Mouse (Mus musculus): ENCODE results near the gene Gm20388. TPM values are rescaled to one million over a fixed set of nuclear protein-coding genes. Genes with fewer than 3 reads are reported as not detected.

The Gm20388 gene
- total RNA-seq, 2 experiments from 2014 or later: 2.4 to 2.6 TPM

DNA sequence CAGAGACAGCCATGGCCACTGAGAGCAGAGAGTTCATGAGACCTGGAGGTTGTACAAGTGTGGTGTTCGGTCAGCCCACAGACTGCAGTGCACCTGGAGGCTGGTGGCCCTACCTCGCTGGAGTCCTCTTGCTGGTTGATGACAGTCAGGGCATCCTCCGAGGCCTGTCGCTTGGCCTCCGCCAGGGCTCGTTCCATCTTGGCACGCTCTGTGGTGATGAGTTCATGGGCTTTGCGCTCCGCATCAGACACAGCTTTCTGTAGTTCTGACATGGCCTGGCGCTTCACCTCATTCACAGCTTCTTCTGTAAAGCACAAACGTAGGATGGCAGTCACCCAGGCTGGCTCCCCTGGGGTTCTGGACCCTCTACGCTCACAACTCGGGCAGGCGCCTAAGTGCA, 2722.6 kb downstream of the Gm20388 start:
- intact Hi-C loops (cut with DNase I): no loop called here
- TF ChIP-seq CTCF (IDR thresholded peaks at IDR 0.05): no peak
- H3K4me3 ChIP-seq: no peak overlapping the region
- no peak overlapping the region for H3K27ac ChIP-seq
- no peak for DNase-seq (ENCODE audit: extremely low spot score in 1 of 2, low spot score in 2 of 2)

GRCm38 (mm10) chr8:122635878-122636802, 2725.5 kb downstream of the Gm20388 start:
- Histone ChIP-seq H3K4me3 (no peak overlapping the region), H3K27ac (no peak overlapping the region)
- no peak for DNase-seq (ENCODE audit: extremely low spot score in 1 of 2, low spot score in 2 of 2)
- intact Hi-C loops (cut with DNase I): no loop called here
- no peak for TF ChIP-seq CTCF (IDR thresholded peaks at IDR 0.05)

DNA sequence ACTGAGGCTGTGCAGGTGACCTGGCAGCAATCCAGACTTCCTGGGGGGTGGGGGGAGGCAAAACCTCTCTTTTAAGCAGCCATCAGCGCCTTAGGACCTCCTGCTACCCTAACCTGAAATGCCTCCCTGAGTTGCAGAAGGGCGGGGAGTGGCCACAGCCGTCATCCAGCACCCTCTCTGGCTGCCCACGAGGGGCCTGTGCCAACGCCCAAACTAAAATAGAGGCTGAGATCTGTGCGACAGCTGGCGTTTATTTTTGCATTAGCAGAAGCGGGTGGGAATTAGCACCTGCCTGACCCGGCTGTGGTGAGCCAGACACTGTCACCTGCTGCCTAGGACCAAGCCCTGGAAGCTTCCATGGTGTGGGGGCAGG, 2726.1 kb downstream of the Gm20388 start:
- Histone ChIP-seq H3K27ac (no peak overlapping the region), H3K4me3 (no peak overlapping the region)
- intact Hi-C loops (cut with DNase I): no loop called here
- TF ChIP-seq CTCF (IDR thresholded peaks at IDR 0.05): no peak
- peak; percentile 30 to 44 for DNase-seq (ENCODE audit: extremely low spot score in 1 of 2, low spot score in 2 of 2)

GRCm38 (mm10) chr8:122637230-122637629, 2726.6 kb downstream of the Gm20388 start:
- no peak for DNase-seq (ENCODE audit: extremely low spot score in 1 of 2, low spot score in 2 of 2)
- intact Hi-C loops (cut with DNase I): no loop called here
- Histone ChIP-seq H3K27ac (no peak overlapping the region), H3K4me3 (no peak overlapping the region)
- TF ChIP-seq CTCF (IDR thresholded peaks at IDR 0.05): no peak

- intact Hi-C loops (cut with DNase I): no loop called here
- no peak for DNase-seq (ENCODE audit: extremely low spot score in 1 of 2, low spot score in 2 of 2)
- no peak overlapping the region for H3K27ac ChIP-seq
- no peak for TF ChIP-seq CTCF (IDR thresholded peaks at IDR 0.05)
- H3K4me3 ChIP-seq: no peak overlapping the region
These were observed 2728.0 kb downstream of the Gm20388 start for GRCm38 (mm10) chr8:122638601-122639000.

GRCm38 (mm10) chr8:122639521-122640248, 2729.0 kb downstream of the Gm20388 start:
- Histone ChIP-seq H3K4me3 (no peak overlapping the region), H3K27ac (no peak overlapping the region)
- peak in 1 of 2 experiments; percentile 37 for DNase-seq (ENCODE audit: extremely low spot score in 1 of 2, low spot score in 2 of 2)
- TF ChIP-seq CTCF (IDR thresholded peaks at IDR 0.05): no peak
- intact Hi-C loops (cut with DNase I): loop anchor here (2.0 kb wide), 1 partner anchor 27 kb away; no protein-coding TSS in a partner anchor

DNA sequence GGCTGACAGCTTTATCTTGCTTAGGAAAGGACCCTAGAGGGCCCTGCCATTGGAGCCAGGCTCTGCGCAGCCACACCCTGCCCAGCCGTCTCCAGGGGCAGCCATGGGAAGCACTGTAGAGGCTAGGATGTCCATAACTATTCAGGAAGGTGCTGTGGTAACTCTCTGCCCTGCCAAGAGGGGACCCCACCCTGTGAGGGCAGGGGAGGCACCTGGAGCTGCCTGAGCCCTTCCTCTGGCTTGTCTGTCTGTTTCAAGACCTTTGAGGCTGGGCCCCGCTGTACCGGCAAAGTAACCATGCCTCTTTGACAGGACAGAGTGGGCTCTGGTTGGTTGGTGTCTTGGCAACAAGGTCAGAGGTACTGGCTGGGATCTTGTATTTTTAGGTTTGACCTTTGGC, 2730.2 kb downstream of the Gm20388 start:
- no peak for TF ChIP-seq CTCF (IDR thresholded peaks at IDR 0.05)
- no peak for DNase-seq (ENCODE audit: extremely low spot score in 1 of 2, low spot score in 2 of 2)
- H3K4me3 ChIP-seq: no peak overlapping the region
- intact Hi-C loops (cut with DNase I): loop anchor here (2.0 kb wide), 1 partner anchor 26 kb away; no protein-coding TSS in a partner anchor
- H3K27ac ChIP-seq: peak overlapping the region; percentile 44

GRCm38 (mm10) chr8:122641406-122641805, 2730.8 kb downstream of the Gm20388 start:
- no peak overlapping the region for H3K4me3 ChIP-seq
- H3K27ac ChIP-seq: peak overlapping the region; percentile 44
- DNase-seq (ENCODE audit: extremely low spot score in 1 of 2, low spot score in 2 of 2): peak; percentile 73 to 79
- TF ChIP-seq CTCF (IDR thresholded peaks at IDR 0.05): peak; percentile 31
- intact Hi-C loops (cut with DNase I): loop anchor here (2.0 kb wide), 1 partner anchor 25 kb away; no protein-coding TSS in a partner anchor

DNA sequence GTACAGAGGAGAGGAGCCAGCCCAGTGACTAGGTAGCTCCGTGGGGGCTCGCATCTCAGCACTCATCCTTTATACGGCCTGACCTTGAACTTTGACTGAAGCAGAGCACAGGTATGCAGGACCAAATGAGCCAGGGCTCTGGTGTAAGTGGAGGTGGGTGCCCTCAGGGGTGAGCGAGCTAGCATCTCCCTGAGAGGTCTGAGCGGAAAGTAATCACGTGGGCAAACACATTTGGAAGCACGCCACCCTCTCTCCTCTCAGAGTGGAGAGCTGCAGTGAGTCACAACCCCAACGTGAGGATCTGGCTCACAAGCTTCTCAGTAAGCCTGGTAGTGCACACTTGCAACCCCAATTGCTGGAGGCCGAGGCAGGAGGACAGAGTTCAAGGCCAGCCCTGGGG, 2731.4 kb downstream of the Gm20388 start:
- H3K27ac ChIP-seq: peak overlapping the region; percentile 66
- DNase-seq (ENCODE audit: extremely low spot score in 1 of 2, low spot score in 2 of 2): peak; percentile 59 to 66
- TF ChIP-seq CTCF (IDR thresholded peaks at IDR 0.05): no peak
- intact Hi-C loops (cut with DNase I): loop anchor here (1.0 to 2.0 kb wide), 2 partner anchors 35 to 105 kb away; no protein-coding TSS in a partner anchor
- H3K4me3 ChIP-seq: no peak overlapping the region

DNA sequence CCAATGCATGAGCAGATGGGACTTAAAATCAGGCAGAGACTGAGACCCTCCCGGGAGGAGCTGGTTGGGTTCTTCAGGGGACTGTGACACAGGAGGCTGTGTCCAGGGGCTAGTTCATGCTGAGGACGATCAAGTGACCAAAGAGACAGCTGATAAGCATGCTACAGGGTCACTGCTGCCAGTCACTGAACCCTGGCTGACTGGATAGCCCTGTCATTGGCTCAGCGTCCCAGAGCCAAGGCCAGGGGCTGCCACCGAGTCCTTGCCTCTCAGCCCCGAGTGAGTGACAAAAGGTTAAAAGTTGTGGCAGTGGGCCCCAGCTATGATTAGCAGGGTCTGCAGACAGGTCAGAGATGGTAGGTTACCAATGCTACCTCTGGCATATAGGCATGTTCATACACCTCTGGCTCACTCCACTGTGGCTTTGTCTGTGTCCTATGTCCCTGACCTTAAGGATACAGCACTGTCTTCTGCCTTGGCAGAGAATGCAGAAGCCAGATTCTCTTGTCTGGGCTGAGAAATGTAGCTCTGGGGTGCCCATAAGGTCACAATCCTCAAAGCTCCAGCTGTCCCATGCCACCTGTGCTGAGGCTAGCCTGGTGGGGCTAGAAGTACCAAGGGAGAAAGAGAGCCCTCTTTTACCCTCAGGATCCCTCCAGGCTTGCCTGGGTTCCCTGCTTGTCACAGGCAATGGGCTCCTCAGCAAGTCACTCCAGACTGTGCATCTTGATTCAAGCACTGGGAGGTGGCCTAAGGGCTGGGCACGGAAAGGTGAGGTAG, 2733.7 kb downstream of the Gm20388 start:
- intact Hi-C loops (cut with DNase I): no loop called here
- TF ChIP-seq CTCF (IDR thresholded peaks at IDR 0.05): no peak
- no peak overlapping the region for H3K27ac ChIP-seq
- no peak overlapping the region for H3K4me3 ChIP-seq
- no peak for DNase-seq (ENCODE audit: extremely low spot score in 1 of 2, low spot score in 2 of 2)

GRCm38 (mm10) chr8:122646337-122646736, 2735.7 kb downstream of the Gm20388 start:
- DNase-seq (ENCODE audit: extremely low spot score in 1 of 2, low spot score in 2 of 2): no peak
- H3K27ac ChIP-seq: no peak overlapping the region
- H3K4me3 ChIP-seq: no peak overlapping the region
- intact Hi-C loops (cut with DNase I): no loop called here
- no peak for TF ChIP-seq CTCF (IDR thresholded peaks at IDR 0.05)
